Mouse (Mus musculus) kidney, postnatal 0 days (tissue): ENCODE measurements around the gene Tecr. TPM values are rescaled to one million over a fixed set of nuclear protein-coding genes. Genes with fewer than 3 reads are reported as not detected.

Source experiments
- ATAC-seq: fragments of 200-750 bp; cut with Nextera tagmentation; replicated peaks from 2 replicates; pipeline ENCODE4 v1.8.0; 2017; ENCODE audit warnings: low read depth, moderate number of reproducible peaks, moderate TSS enrichment, moderate library complexity; ENCODE audit not compliant: low FRiP score
- DNase-seq: peaks from one replicate; pipeline ENCODE4 v3.0.0-alpha.2; 2016; ENCODE audit warnings: low spot score
- H3K27ac ChIP-seq: fragments of 300-500 bp; sonication (generic); 2 replicates; pipeline ENCODE4 v1.5.1; 2014; ENCODE audit warnings: mild to moderate bottlenecking
- H3K27me3 ChIP-seq: fragments of 300-500 bp; sonication (generic); 2 replicates; pipeline ENCODE4 v1.6.1; 2014; ENCODE audit warnings: low read length, mixed read lengths; ENCODE audit not compliant: insufficient read depth
- H3K36me3 ChIP-seq: fragments of 300-500 bp; sonication (generic); 2 replicates; pipeline ENCODE4 v1.6.1; 2014; ENCODE audit warnings: low read length, mixed read lengths; ENCODE audit not compliant: insufficient read depth
- H3K4me1 ChIP-seq: fragments of 300-500 bp; sonication (generic); replicated peaks from 2 replicates; pipeline ENCODE4 v1.6.1; 2014; ENCODE audit warnings: antibody characterized with exemption, low read length, mixed read lengths; ENCODE audit not compliant: insufficient read depth
- H3K4me2 ChIP-seq: fragments of 300-500 bp; sonication (generic); 2 replicates; pipeline ENCODE4 v1.6.1; 2014; ENCODE audit warnings: mild to moderate bottlenecking, low read length, moderate library complexity, mixed read lengths
- H3K4me3 ChIP-seq: fragments of 300-500 bp; sonication (generic); replicated peaks from 2 replicates; pipeline ENCODE4 v1.5.1; 2014; ENCODE audit warnings: low read depth, low read length
- H3K9ac ChIP-seq: fragments of 300-500 bp; sonication (generic); 2 replicates; pipeline ENCODE4 v1.6.1; 2014; ENCODE audit warnings: low read depth, low read length
- H3K9me3 ChIP-seq: fragments of 300-500 bp; sonication (generic); replicated peaks from 2 replicates; pipeline ENCODE4 v1.6.1; 2016; ENCODE audit warnings: low read length, inconsistent platforms, mixed read lengths
- CTCF ChIP-seq: IDR thresholded peaks from 2 replicates; pipeline ENCODE4 v1.5.1; 2016; ENCODE audit warnings: antibody characterized with exemption, low read depth, mild to moderate bottlenecking, moderate library complexity
- WGBS: fragments of 180-500 bp; shearing (Covaris S2); extraction: QIAGEN DNeasy Blood & Tissue Kit; methylation state at CpG from one replicate; pipeline ENCODE4 v1.1.7; 2014; 5-methylcytosine and 5-hydroxymethylcytosine counted together
- polyA plus RNA-seq: library from polyadenylated mRNA; unstranded; fragments of >200 nt; fragmentation: Nextera tagmentation; extraction: Ambion mirVana; gene quantifications from 2 replicates; pipeline ENCODE4 v1.2.1, GENCODE M21; 2015

Gene Tecr
- polyA plus RNA-seq, 1 experiment from 2014 or later: 560 TPM

DNA sequence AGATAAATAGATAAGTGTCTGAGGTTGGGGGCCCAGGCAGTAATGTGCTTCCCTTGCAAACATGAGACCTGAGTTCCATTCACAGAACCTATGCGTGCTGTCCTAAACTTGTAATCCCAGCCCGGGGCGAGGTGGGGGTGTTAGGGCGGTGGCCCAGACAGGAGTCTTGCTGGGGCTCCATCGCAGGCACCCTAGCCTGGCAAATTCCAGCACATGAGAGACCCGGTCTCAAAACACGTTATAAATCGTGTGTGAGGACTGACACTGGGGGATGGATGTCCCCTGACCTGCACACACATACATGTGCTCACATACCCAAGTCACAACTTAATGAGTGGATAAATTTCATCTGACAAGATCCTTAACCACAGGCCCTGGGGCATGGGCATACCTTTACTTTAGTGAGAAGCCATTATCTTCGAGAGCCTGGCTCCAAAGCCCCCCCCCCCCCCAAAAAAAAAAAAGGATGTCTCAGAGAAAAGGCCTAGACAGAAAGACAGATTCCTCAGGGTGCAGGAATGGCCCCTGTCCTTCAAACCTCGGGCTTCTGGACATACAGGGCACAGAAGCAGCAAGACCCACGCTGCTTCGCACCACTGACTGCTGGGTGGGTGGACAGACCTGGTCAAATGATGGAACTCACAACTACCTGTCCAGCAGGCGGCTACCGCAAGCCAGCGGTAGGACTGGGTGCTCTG is 14.1 kb upstream of the Tecr start:
- DNase-seq (no peak), ATAC-seq (no peak; the same call in 1 of the 2 replicates)
- Histone ChIP-seq H3K9me3 (no peaks in the 10 kb centered on the region), H3K4me3 (peak overlapping the region; percentile 24), H3K4me1 (no peaks in the 10 kb centered on the region), H3K36me3 (no peaks in the 10 kb centered on the region), H3K27me3 (no peaks in the 10 kb centered on the region), H3K9ac (no peak overlapping the region), H3K4me2 (peak overlapping the region; percentile 53), H3K27ac (no peak overlapping the region)
- WGBS: 53% methylated on average over 15 of the region's 15 CpGs
- TF ChIP-seq CTCF: no peak

DNA sequence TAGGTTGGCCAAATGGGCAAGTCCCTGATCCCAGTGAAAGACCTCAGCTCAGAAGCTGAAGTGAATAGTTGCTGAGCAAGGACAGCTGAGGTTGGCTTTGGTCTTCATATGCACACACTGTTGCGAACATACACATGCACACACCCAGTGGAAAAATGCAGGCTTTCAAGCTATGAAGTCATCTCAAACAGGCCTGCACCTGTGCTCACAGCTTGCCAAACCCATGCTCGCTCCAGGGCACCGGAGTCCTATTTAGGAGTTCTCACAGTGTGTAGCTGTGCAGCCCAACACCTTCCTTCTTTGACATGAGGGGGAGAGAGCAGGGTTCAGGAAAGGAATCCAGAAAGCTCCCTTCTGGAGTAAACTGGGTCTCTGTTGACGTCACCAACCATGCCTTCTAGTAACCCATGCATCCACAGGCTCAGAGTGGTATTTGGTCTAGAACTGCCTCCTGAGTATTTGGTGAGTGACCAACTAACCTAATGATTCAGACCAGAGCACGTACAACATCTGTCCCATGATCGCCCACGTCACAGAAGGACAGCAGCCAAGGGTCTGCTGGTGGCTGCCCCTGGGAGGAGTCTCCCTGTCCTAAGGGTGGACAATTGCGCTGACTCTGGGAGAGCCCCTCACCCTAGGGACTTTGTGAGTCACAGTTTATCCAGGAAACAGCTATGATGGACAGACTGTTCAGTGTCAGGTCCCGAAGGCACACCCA is 12.0 kb upstream of the Tecr start:
- Histone ChIP-seq H3K9me3 (no peaks in the 10 kb centered on the region), H3K4me2 (no peak overlapping the region), H3K4me1 (no peaks in the 10 kb centered on the region), H3K9ac (no peak overlapping the region), H3K36me3 (no peaks in the 10 kb centered on the region), H3K27ac (no peak overlapping the region), H3K27me3 (no peaks in the 10 kb centered on the region), H3K4me3 (no peak overlapping the region)
- WGBS: 77% methylated on average over 9 of the region's 9 CpGs
- ATAC-seq (no peak), DNase-seq (no peak)
- TF ChIP-seq CTCF: no peak

DNA sequence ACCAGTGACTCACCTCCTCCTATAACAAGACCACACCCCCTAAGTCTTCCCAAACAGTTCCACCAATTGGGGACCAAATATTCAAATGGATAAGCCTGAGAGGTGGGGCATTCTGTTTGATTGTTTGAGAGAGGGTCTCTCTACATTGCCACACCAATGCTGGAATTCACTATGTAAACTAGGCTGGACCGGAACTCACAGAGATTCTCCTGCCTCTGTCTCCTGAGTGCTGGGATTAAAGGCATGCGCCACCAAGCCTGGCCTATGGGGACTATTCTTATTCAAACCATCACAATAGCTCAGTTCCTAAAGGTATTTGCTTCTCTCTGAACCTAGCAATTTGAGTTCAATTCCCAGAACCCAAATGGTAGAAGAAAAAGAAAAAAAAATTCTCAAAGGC is 10.8 kb upstream of the Tecr start:
- Histone ChIP-seq H3K4me2 (no peak overlapping the region), H3K9me3 (no peaks in the 10 kb centered on the region), H3K36me3 (no peaks in the 10 kb centered on the region), H3K27ac (no peak overlapping the region), H3K9ac (no peak overlapping the region), H3K4me3 (no peak overlapping the region), H3K27me3 (no peaks in the 10 kb centered on the region), H3K4me1 (no peaks in the 10 kb centered on the region)
- DNase-seq: no peak
- TF ChIP-seq CTCF: no peak
- WGBS: 96% methylated on average over 2 of the region's 2 CpGs
- no peak for ATAC-seq

DNA sequence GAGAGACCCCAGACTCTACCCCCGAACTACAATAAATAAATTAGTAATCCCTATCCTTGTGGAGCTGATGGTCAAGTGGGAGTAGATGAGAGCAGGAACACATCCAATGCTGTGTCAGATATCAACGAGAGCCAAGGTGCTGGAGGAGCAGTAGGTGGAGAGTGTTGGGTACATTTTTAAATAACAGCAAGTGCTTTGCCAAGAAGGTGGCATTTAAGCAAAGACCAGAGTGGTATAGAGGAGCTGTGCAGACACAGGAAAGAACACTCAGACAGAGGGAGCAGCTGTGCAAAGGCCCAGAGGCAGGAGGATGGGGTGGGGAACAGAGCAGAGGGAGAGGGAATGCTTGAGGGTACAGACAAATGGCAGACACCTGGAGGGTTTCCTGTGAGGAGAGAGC is 9.3 kb upstream of the Tecr start:
- Histone ChIP-seq H3K27ac (no peak overlapping the region), H3K9ac (no peak overlapping the region), H3K27me3 (no peaks in the 10 kb centered on the region), H3K9me3 (no peaks in the 10 kb centered on the region), H3K36me3 (peaks cover 9% of the 10 kb centered on the region), H3K4me1 (no peaks in the 10 kb centered on the region), H3K4me2 (no peak overlapping the region), H3K4me3 (no peak overlapping the region)
- WGBS: 82% methylated on average over 2 of the region's 2 CpGs
- no peak for DNase-seq
- no peak for TF ChIP-seq CTCF
- no peak for ATAC-seq

DNA sequence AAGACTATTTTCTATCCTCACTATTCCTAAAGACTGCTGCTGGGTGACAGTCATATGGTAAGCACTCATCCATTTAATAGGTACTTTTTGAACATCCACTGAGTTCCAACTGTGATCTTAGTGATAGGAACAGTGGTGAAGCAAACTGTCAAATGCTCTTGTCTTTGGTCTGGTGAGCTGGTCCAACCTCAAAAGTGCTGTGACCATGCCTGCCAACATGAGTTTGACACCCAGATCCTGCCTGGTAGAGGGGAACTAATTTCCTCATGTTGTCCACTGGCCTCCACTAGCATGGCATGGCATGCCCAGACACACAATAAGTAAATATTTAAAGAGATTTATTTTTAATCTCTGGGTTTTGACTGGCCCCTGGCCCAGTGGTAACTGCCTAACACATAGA is 8.9 kb upstream of the Tecr start:
- no peak for TF ChIP-seq CTCF
- no peak overlapping the region for H3K9ac ChIP-seq
- DNase-seq: no peak

DNA sequence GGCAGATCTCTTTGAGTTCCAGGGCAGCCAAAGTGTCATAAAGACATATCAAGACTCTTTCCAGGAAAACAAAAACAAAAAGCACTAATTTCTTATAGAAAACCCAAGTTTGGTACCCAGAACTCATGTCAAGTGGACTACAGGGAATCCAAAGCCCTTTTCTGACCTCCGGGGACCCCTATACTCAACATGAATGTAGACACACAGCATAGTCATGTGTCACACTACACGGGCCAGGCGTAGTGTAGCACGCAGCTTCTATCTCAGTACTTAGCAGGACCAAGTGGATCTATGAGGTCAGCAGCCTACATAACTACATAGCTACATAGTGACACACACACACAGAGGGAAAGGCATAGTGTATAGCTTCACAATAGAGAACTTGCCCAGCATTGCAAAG is 5.9 kb upstream of the Tecr start:
- TF ChIP-seq CTCF: no peak
- Histone ChIP-seq H3K36me3 (peaks cover 28% of the 10 kb centered on the region), H3K4me1 (peaks cover 11% of the 10 kb centered on the region; the same call in 1 of the 2 replicates), H3K9ac (no peak overlapping the region), H3K4me3 (no peak overlapping the region), H3K27me3 (no peaks in the 10 kb centered on the region), H3K27ac (no peak overlapping the region), H3K9me3 (no peaks in the 10 kb centered on the region), H3K4me2 (no peak overlapping the region)
- ATAC-seq: no peak
- no peak for DNase-seq
- 97% methylated on average over 4 of the region's 4 CpGs for WGBS

More for the DNA sequence above, 8.9 kb upstream of the Tecr start:
- ATAC-seq: no peak
- H3K4me2 ChIP-seq: no peak overlapping the region
- H3K9me3 ChIP-seq: no peaks in the 10 kb centered on the region
- no peaks in the 10 kb centered on the region for H3K27me3 ChIP-seq
- H3K4me3 ChIP-seq: no peak overlapping the region
- no peaks in the 10 kb centered on the region for H3K4me1 ChIP-seq
- H3K36me3 ChIP-seq: peaks cover 14% of the 10 kb centered on the region
- H3K27ac ChIP-seq: no peak overlapping the region
